Mouse (Mus musculus) myocyte (in vitro differentiated cells): ENCODE measurements around the gene Slit3.

Source experiments
- E2F4 ChIP-seq: IDR thresholded peaks from one replicate; pipeline ENCODE4 v1.6.1; 2011; ENCODE audit warnings: mild to moderate bottlenecking, control low read depth, moderate library complexity; ENCODE audit not compliant: insufficient read depth
- MAX ChIP-seq: IDR thresholded peaks from one replicate; pipeline ENCODE4 v1.6.1; 2011; ENCODE audit warnings: low read depth, mild to moderate bottlenecking, control low read depth
- MYOD1 ChIP-seq, 3 experiments: IDR thresholded peaks; one replicate each; pipeline ENCODE4 v1.6.1; 2011; ENCODE audit warnings: control low read depth in 2 of 3, low read depth in 2 of 3, mild to moderate bottlenecking in 2 of 3, moderate library complexity in 1 of 3; ENCODE audit not compliant: insufficient read length in 2 of 3, control insufficient read depth in 1 of 3
- MYOG ChIP-seq, 3 experiments: IDR thresholded peaks; one replicate each; pipeline ENCODE4 v1.6.1; 2011; ENCODE audit warnings: control low read depth in 2 of 3, low read depth in 2 of 3, mild to moderate bottlenecking in 2 of 3; ENCODE audit not compliant: insufficient read length in 2 of 3, control insufficient read depth in 1 of 3, insufficient read depth in 1 of 3
- POLR2A ChIP-seq: IDR thresholded peaks from one replicate; pipeline ENCODE4 v1.6.1; 2011; ENCODE audit warnings: low read depth, mild to moderate bottlenecking, control low read depth, moderate library complexity; ENCODE audit not compliant: insufficient read length
- POLR2AphosphoS2 ChIP-seq: IDR thresholded peaks from one replicate; pipeline ENCODE4 v1.6.1; 2011; ENCODE audit warnings: low read depth, control low read depth; ENCODE audit not compliant: insufficient read length
- REST ChIP-seq: IDR thresholded peaks from one replicate; pipeline ENCODE4 v1.6.1; 2011; ENCODE audit warnings: mild to moderate bottlenecking, control low read depth, moderate library complexity; ENCODE audit not compliant: insufficient read depth, insufficient read length
- TCF3 ChIP-seq: IDR thresholded peaks from one replicate; pipeline ENCODE4 v1.6.1; 2011; ENCODE audit warnings: low read depth, control low read depth; ENCODE audit not compliant: insufficient read length
- USF1 ChIP-seq: IDR thresholded peaks from one replicate; pipeline ENCODE4 v1.6.1; 2011; ENCODE audit warnings: low read depth, mild to moderate bottlenecking, control low read depth, moderate library complexity

- TF ChIP-seq POLR2A (no peak), MYOG (IDR thresholded peaks at IDR 0.05; ENCODE audit: control insufficient read depth in 1 of 3, insufficient read depth in 1 of 3, insufficient read length in 2 of 3, low read depth in 2 of 3) (no peak), E2F4 (no peak), USF1 (no peak), MYOD1 (IDR thresholded peaks at IDR 0.05; ENCODE audit: control insufficient read depth in 1 of 3, insufficient read length in 2 of 3, low read depth in 2 of 3) (no peak), POLR2AphosphoS2 (no peak), REST (no peak), MAX (no peak), TCF3 (no peak)
These were observed 205.3 kb downstream of the Slit3 start for GRCm38 (mm10) chr11:35326346-35326745.
